Mouse (Mus musculus) small intestine, adult 10 weeks (tissue): Measurements from ENCODE around the gene Gm10666. TPM values are rescaled to one million over a fixed set of nuclear protein-coding genes. Genes with fewer than 3 reads are reported as not detected.

Experiments
- polyA plus RNA-seq: library from polyadenylated mRNA; stranded (reverse); fragments of 350-450 nt; fragmentation: Illumina TruSeq; extraction: RNeasy Lipid Tissue Mini Kit (QIAGEN cat#74804); gene quantifications from one replicate; pipeline ENCODE4 v1.2.3, GENCODE M21; 2014; ENCODE audit warnings: low replicate concordance

Gene Gm10666
- polyA plus RNA-seq = not detected

GRCm38 (mm10) chr7:22134641-22135040 is at the start of gene Gm10666:
Gene Gm10666 (minus strand): TSS chr7:22134741.

GRCm38 (mm10) chr7:22163935-22164334 is 29.4 kb upstream of the Gm10666 start, which contains the start of gene Vmn1r142:
Gene Vmn1r142 (minus strand): TSS chr7:22164035.

GRCm38 (mm10) chr7:22118145-22118544 is 16.4 kb downstream of the Gm10666 start, which contains the start of gene Gm16451:
Gene Gm16451 (minus strand): TSS chr7:22118245.

Other genes with a start within 250 kb of the Gm10666 start
- not detected for gene Gm5891, start 213.4 kb downstream of the Gm10666 start, polyA plus RNA-seq
- not detected for gene Vmn1r137, start 140.2 kb downstream of the Gm10666 start, polyA plus RNA-seq
- gene Vmn1r138, start 105.8 kb downstream of the Gm10666 start, polyA plus RNA-seq = not detected
- gene Gm6176, start 78.4 kb downstream of the Gm10666 start, polyA plus RNA-seq = not detected
- not detected for gene Vmn1r139, start 65.7 kb downstream of the Gm10666 start, polyA plus RNA-seq
- not detected for gene Gm16451, start 16.5 kb downstream of the Gm10666 start, polyA plus RNA-seq
- not detected for gene Vmn1r142, start 29.3 kb upstream of the Gm10666 start, polyA plus RNA-seq
- gene Vmn1r143, start 54.6 kb upstream of the Gm10666 start, polyA plus RNA-seq = not detected
- gene Gm8653, start 66.5 kb upstream of the Gm10666 start, polyA plus RNA-seq = not detected
- gene Gm8453, start 94.7 kb upstream of the Gm10666 start, polyA plus RNA-seq = not detected
- gene Gm4187, start 195.0 kb upstream of the Gm10666 start, polyA plus RNA-seq = not detected
- not detected for gene Gm8660, start 236.3 kb upstream of the Gm10666 start, polyA plus RNA-seq